Mouse (Mus musculus) megakaryocyte-erythroid progenitor cell, adult 5-6 weeks (primary cell): ENCODE measurements around the gene Mlf1. TPM values are rescaled to one million over a fixed set of nuclear protein-coding genes. Genes with fewer than 3 reads are reported as not detected.

Experiments
- ATAC-seq: replicated peaks from 2 replicates; pipeline ENCODE4 v1.8.0; 2016; ENCODE audit warnings: mild to moderate bottlenecking, inconsistent platforms; ENCODE audit not compliant: severe bottlenecking, poor library complexity, low FRiP score, low TSS enrichment
- total RNA-seq, 2 experiments: library from RNA; stranded (forward) in 1 of 2; stranded (reverse) in 1 of 2; fragments of 200-1000, 215-1000 nt in 1 of 2; fragments of >200 nt in 1 of 2; fragmentation: Nextera tagmentation in 1 of 2; gene quantifications; 2 replicates each; pipeline ENCODE4 v1.2.3; 2014 to 2017

Mlf1 gene
- total RNA-seq, 2 experiments from 2014 or later, result not detected

- ATAC-seq, result peak; percentile 99
These were observed 56.1 kb downstream of the Mlf1 start, which contains the start of gene Gfm1 for GRCm38 (mm10) chr3:67429999-67430380. Gene Gfm1, plus strand, starts transcription at chr3:67430096.

- ATAC-seq, result no peak
These were observed 60.1 kb downstream of the Mlf1 start for GRCm38 (mm10) chr3:67434011-67434410.

DNA sequence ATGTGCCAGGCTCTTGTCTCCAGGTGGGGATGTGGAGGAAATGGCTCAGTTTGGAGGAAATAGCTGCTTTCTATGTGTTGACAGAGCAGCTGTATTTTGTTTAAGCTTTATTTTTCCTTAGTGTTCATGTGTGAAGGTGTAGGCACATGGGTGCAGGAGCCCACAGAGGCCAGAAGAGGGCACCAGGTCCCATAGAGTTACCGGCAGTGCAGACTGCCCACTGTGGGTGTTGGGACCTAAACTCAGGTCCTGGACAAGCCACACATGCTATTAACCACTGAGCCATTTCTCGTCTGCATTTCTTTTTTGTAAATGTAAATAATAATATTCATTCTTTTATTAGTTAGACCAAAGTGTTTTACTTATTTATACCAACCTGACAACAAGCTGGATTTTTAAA is 73.2 kb downstream of the Mlf1 start:
- ATAC-seq, result no peak

Other genes with a start within 250 kb of the Mlf1 start
- gene Gm17402, start 1.1 kb downstream of the Mlf1 start, total RNA-seq (2014; fragmentation: Nextera tagmentation), result not detected in 2 replicates
- gene Gm17402, start 1.1 kb downstream of the Mlf1 start, total RNA-seq (2017), result not detected in 2 replicates
- 43.2 and 58.5 TPM in 2 replicates for gene Gfm1, start 56.0 kb downstream of the Mlf1 start, total RNA-seq (2014; fragmentation: Nextera tagmentation)
- 95.9 and 175 TPM in 2 replicates for gene Gfm1, start 56.0 kb downstream of the Mlf1 start, total RNA-seq (2017)
- gene Lxn, start 89.8 kb downstream of the Mlf1 start, total RNA-seq (2014; fragmentation: Nextera tagmentation), result 9.2 and 11.6 TPM in 2 replicates
- 2.4 and 5.7 TPM in 2 replicates for gene Lxn, start 89.8 kb downstream of the Mlf1 start, total RNA-seq (2017)
- not detected in 2 replicates for gene Rarres1, start 141.4 kb downstream of the Mlf1 start, total RNA-seq (2014; fragmentation: Nextera tagmentation)
- gene Rarres1, start 141.4 kb downstream of the Mlf1 start, total RNA-seq (2017), result not detected in 2 replicates
- 24.4 and 25.0 TPM in 2 replicates for gene Mfsd1, start 208.6 kb downstream of the Mlf1 start, total RNA-seq (2014; fragmentation: Nextera tagmentation)
- 120 and 133 TPM in 2 replicates for gene Mfsd1, start 208.6 kb downstream of the Mlf1 start, total RNA-seq (2017)